8 mouse cellular contexts compared by ENCODE assay signal in the genomic region with DNA sequence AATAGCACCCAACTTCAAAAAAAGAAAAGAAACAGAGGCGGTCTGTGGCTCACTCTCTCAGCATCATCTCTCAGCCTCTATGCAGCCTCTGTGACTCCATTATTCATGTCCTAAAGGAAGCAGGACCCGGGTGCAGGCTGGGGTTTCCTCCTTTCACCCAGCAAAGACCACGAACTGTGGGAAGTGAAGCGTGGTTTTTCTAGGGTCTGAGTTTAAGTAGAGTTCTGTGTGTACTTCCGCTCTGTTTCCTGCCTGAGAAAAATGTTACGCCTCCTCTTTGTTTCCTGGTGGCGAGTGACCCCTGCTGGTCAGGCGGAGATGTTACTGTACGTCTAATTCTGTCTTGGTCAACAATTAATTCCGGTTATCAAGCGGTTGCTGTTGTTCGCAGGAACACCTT.
A peak's percentile ranks its signal among the peaks of the same experiment; 100 is the strongest.
DNase-seq lines count a peak whose midpoint lies in the region; ATAC-seq and TF ChIP-seq lines count a peak whose summit lies in the region.

No protein-coding gene starts in this region.

- H3K4me1 ChIP-seq in forebrain, embryonic 10.5 days: peaks cover 9% of the 10 kb centered on the region; the same call in 1 of the 2 replicates
- H3K4me1 ChIP-seq in heart, embryonic 15.5 days (replicated peaks): peaks cover 2% of the 10 kb centered on the region; the same call in 1 of the 2 replicates
- no peaks in the 10 kb centered on the region for H3K4me1 ChIP-seq in liver, embryonic 13.5 days (replicated peaks)
- H3K4me1 ChIP-seq in stomach, embryonic 16.5 days (ENCODE audit: control insufficient read depth, insufficient read depth, low read length): no peaks in the 10 kb centered on the region

- TF ChIP-seq POLR2A in brain, embryonic 14.5 days (IDR thresholded peaks at IDR 0.05; ENCODE audit: borderline replicate concordance, extremely low read depth, insufficient read depth, insufficient read length, poor library complexity, severe bottlenecking): no peak

- no peaks in the 10 kb centered on the region for H3K27me3 ChIP-seq in forebrain, embryonic 10.5 days (ENCODE audit: poor library complexity, severe bottlenecking)
- H3K27me3 ChIP-seq in heart, embryonic 15.5 days: no peaks in the 10 kb centered on the region
- no peaks in the 10 kb centered on the region for H3K27me3 ChIP-seq in liver, embryonic 13.5 days
- no peaks in the 10 kb centered on the region for H3K27me3 ChIP-seq in stomach, embryonic 16.5 days (ENCODE audit: control insufficient read depth, insufficient read depth, low read length)

- H3K36me3 ChIP-seq in forebrain, embryonic 10.5 days (replicated peaks): no peaks in the 10 kb centered on the region
- no peaks in the 10 kb centered on the region for H3K36me3 ChIP-seq in heart, embryonic 15.5 days
- no peaks in the 10 kb centered on the region for H3K36me3 ChIP-seq in liver, embryonic 13.5 days
- no peaks in the 10 kb centered on the region for H3K36me3 ChIP-seq in stomach, embryonic 16.5 days (ENCODE audit: control insufficient read depth, insufficient read depth, low read length)

- DNase-seq in CD4-positive, CD25-positive, alpha-beta regulatory T cell, adult 2 months (ENCODE audit: low read depth, low spot score): peak; percentile 88
- peak; percentile 93 for DNase-seq in brain, embryonic 14.5 days (ENCODE audit: low read depth)
- peak; percentile 79 for DNase-seq in forebrain, embryonic 10.5 days (ENCODE audit: extremely low spot score, low spot score)
- DNase-seq in kidney, postnatal 14 days: peak; percentile 73
- DNase-seq in liver, embryonic 13.5 days: peak; percentile 28
- peak; percentile 80 for DNase-seq in neural tube, embryonic 10.5 days (ENCODE audit: extremely low spot score, low spot score)

- peak; percentile 93 for TF ChIP-seq CTCF in brain, embryonic 14.5 days (IDR thresholded peaks at IDR 0.05; ENCODE audit: borderline replicate concordance, extremely low read depth, insufficient read depth, insufficient read length)

- 27% methylated on average over 12 of the region's 12 CpGs for WGBS in forebrain, embryonic 10.5 days
- WGBS in heart, embryonic 15.5 days: 17% methylated on average over 12 of the region's 12 CpGs
- WGBS in liver, embryonic 13.5 days (ENCODE audit: insufficient replicate concordance): 12% methylated on average over 12 of the region's 12 CpGs
- 13% methylated on average over 12 of the region's 12 CpGs for WGBS in stomach, embryonic 16.5 days

- peak overlapping the region; percentile 28; the same call in 1 of the 2 replicates for H3K4me3 ChIP-seq in forebrain, embryonic 10.5 days
- peak overlapping the region; percentile 31 for H3K4me3 ChIP-seq in heart, embryonic 15.5 days
- no peak overlapping the region for H3K4me3 ChIP-seq in liver, embryonic 13.5 days (replicated peaks)
- H3K4me3 ChIP-seq in stomach, embryonic 16.5 days (replicated peaks; ENCODE audit: low read length): peak overlapping the region; percentile 30

- no peak; the same call in 1 of the 2 replicates for ATAC-seq in heart, embryonic 15.5 days (replicated peaks; ENCODE audit: insufficient number of reproducible peaks, insufficient read depth, low FRiP score, low read depth)
- ATAC-seq in liver, embryonic 13.5 days (ENCODE audit: low read depth): no peak
- ATAC-seq in stomach, embryonic 16.5 days (ENCODE audit: insufficient read depth, low FRiP score): no peak

- H3K27ac ChIP-seq in forebrain, embryonic 10.5 days: peak overlapping the region; percentile 76
- H3K27ac ChIP-seq in heart, embryonic 15.5 days: no peak overlapping the region
- H3K27ac ChIP-seq in liver, embryonic 13.5 days: no peak overlapping the region
- no peak overlapping the region for H3K27ac ChIP-seq in stomach, embryonic 16.5 days (ENCODE audit: low read length)

- H3K4me2 ChIP-seq in heart, embryonic 15.5 days: peak overlapping the region; percentile 56
- peak overlapping the region; percentile 45; the same call in 1 of the 2 replicates for H3K4me2 ChIP-seq in liver, embryonic 13.5 days
- peak overlapping the region; percentile 56 for H3K4me2 ChIP-seq in stomach, embryonic 16.5 days (ENCODE audit: low read depth, low read length)

- H3K9ac ChIP-seq in heart, embryonic 15.5 days: peak overlapping the region; percentile 40; the same call in 1 of the 2 replicates
- no peak overlapping the region for H3K9ac ChIP-seq in liver, embryonic 13.5 days
- peak overlapping the region; percentile 58; the same call in 1 of the 2 replicates for H3K9ac ChIP-seq in stomach, embryonic 16.5 days (ENCODE audit: low read length)

- H3K9me3 ChIP-seq in forebrain, embryonic 10.5 days: no peaks in the 10 kb centered on the region
- no peaks in the 10 kb centered on the region for H3K9me3 ChIP-seq in heart, embryonic 15.5 days (replicated peaks)
- H3K9me3 ChIP-seq in liver, embryonic 13.5 days (replicated peaks): no peaks in the 10 kb centered on the region
- H3K9me3 ChIP-seq in stomach, embryonic 16.5 days (replicated peaks; ENCODE audit: control insufficient read depth, low read length): no peaks in the 10 kb centered on the region

Comparison
In these comparisons a context has a peak if more than half of its experiments do, and no peak if none do; other contexts are left out.
1. DNase-seq: peak in every context shown above with its lines; median percentile 93 in brain, embryonic 14.5 days; 88 in CD4-positive, CD25-positive, alpha-beta regulatory T cell, adult 2 months; 80 in neural tube, embryonic 10.5 days; 79 in forebrain, embryonic 10.5 days; 73 in kidney, postnatal 14 days; 28 in liver, embryonic 13.5 days.